Mouse (Mus musculus) heart, embryonic 11.5 days (tissue): ENCODE results near the gene Nfix. TPM values are rescaled to one million over a fixed set of nuclear protein-coding genes. Genes with fewer than 3 reads are reported as not detected.
A peak's percentile ranks its signal among the peaks of the same experiment; 100 is the strongest.

ENCODE experiments used
- ATAC-seq: fragments of 200-750 bp; cut with Nextera tagmentation; replicated peaks from 2 replicates; pipeline ENCODE4 v1.8.0; 2017; ENCODE audit warnings: moderate library complexity; ENCODE audit not compliant: insufficient number of reproducible peaks, low FRiP score, low TSS enrichment
- H3K27ac ChIP-seq: fragments of 300-500 bp; sonication (generic); 2 replicates; pipeline ENCODE4 v1.5.1; 2014; ENCODE audit warnings: mild to moderate bottlenecking, low read depth, low read length
- H3K27me3 ChIP-seq: fragments of 300-500 bp; sonication (generic); 2 replicates; pipeline ENCODE4 v1.6.1; 2014; ENCODE audit warnings: mild to moderate bottlenecking, low read length, mixed read lengths; ENCODE audit not compliant: control insufficient read depth, insufficient read depth
- H3K36me3 ChIP-seq: fragments of 300-500 bp; sonication (generic); 2 replicates; pipeline ENCODE4 v1.6.1; 2014; ENCODE audit warnings: mild to moderate bottlenecking, low read length, moderate library complexity, mixed read lengths; ENCODE audit not compliant: control insufficient read depth, insufficient read depth
- H3K4me1 ChIP-seq: fragments of 300-500 bp; sonication (generic); 2 replicates; pipeline ENCODE4 v1.6.1; 2014; ENCODE audit warnings: low read length; ENCODE audit not compliant: control insufficient read depth, insufficient read depth
- H3K4me2 ChIP-seq: fragments of 300-500 bp; sonication (generic); 2 replicates; pipeline ENCODE4 v1.6.1; 2014; ENCODE audit warnings: mild to moderate bottlenecking, moderate library complexity
- H3K4me3 ChIP-seq: fragments of 300-500 bp; sonication (generic); 2 replicates; pipeline ENCODE4 v1.5.1; 2014; ENCODE audit warnings: low read depth, low read length
- H3K9ac ChIP-seq: fragments of 300-500 bp; sonication (generic); 2 replicates; pipeline ENCODE4 v1.6.1; 2014; ENCODE audit warnings: mild to moderate bottlenecking, low read depth, low read length, moderate library complexity
- H3K9me3 ChIP-seq: fragments of 300-500 bp; sonication (generic); replicated peaks from 2 replicates; pipeline ENCODE4 v1.6.1; 2016; ENCODE audit warnings: low read length; ENCODE audit not compliant: control insufficient read depth
- WGBS: fragments of 180-500 bp; shearing (Covaris S2); extraction: QIAGEN DNeasy Blood & Tissue Kit; methylation state at CpG from one replicate; pipeline ENCODE4 v1.1.7; 2014; ENCODE audit not compliant: insufficient replicate concordance; 5-methylcytosine and 5-hydroxymethylcytosine counted together
- polyA plus RNA-seq: library from polyadenylated mRNA; unstranded; fragments of >200 nt; fragmentation: Nextera tagmentation; extraction: Ambion mirVana; gene quantifications from 2 replicates; pipeline ENCODE4 v1.2.1, GENCODE M21; 2014

Gene Nfix
- polyA plus RNA-seq, 1 experiment from 2014 or later: 7.6 TPM

GRCm38 (mm10) chr8:84760901-84761300 lies 39.2 kb downstream of the Nfix start:
- H3K4me2 ChIP-seq: no peak overlapping the region
- no peak overlapping the region for H3K27ac ChIP-seq
- peaks cover 7% of the 10 kb centered on the region; the same call in 1 of the 2 replicates for H3K4me1 ChIP-seq
- no peaks in the 10 kb centered on the region for H3K36me3 ChIP-seq
- 45% methylated on average over 2 of the region's 2 CpGs for WGBS
- H3K27me3 ChIP-seq: peaks cover 48% of the 10 kb centered on the region
- no peaks in the 10 kb centered on the region for H3K9me3 ChIP-seq
- no peak for ATAC-seq
- no peak overlapping the region for H3K9ac ChIP-seq
- H3K4me3 ChIP-seq: no peak overlapping the region

DNA sequence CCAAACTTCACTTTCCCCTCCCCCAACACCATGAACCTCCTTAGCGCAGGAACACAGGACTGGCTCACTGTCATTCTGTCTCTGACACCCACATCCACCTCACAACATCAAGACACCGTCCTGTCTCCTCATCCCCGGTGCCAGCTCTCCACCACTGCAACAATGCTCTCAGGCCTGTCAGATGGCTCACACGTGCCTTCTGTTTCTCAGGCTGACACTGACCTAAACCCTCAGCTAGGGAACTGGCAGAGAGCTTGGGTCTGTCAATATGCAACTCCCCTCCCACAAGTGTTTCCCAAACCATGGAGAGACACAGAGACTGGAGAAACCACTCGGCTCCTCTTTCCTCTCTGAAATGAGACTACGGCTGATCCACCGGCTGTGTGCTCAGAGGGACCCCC lies 39.7 kb downstream of the Nfix start:
- no peak overlapping the region for H3K4me2 ChIP-seq
- no peaks in the 10 kb centered on the region for H3K36me3 ChIP-seq
- H3K9me3 ChIP-seq: no peaks in the 10 kb centered on the region
- ATAC-seq: no peak
- no peak overlapping the region for H3K9ac ChIP-seq
- peaks cover 44% of the 10 kb centered on the region for H3K27me3 ChIP-seq
- WGBS: 39% methylated on average over 7 of the region's 7 CpGs
- H3K4me3 ChIP-seq: no peak overlapping the region
- no peak overlapping the region for H3K27ac ChIP-seq
- H3K4me1 ChIP-seq: peaks cover 5% of the 10 kb centered on the region; the same call in 1 of the 2 replicates

DNA sequence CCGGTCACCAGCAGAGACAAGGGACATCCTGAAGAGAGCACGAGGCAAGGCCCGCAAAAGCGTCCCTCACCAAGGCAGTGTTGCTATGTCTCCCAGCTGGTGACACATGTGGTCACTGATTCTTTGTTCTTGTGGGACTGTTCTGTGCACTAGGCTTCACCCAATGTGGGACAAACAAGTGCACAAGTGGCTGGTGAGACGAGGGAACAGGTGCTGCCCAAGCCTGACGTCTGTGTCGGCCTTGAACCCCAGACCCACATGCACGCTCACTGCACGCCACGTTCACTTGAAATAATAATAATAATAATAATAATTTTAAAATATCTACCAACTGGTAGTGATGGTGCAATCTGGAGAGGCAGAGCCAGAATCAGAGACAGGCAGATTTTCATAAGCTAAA lies 40.4 kb downstream of the Nfix start:
- Histone ChIP-seq H3K9ac (no peak overlapping the region), H3K4me2 (no peak overlapping the region), H3K4me3 (no peak overlapping the region), H3K36me3 (no peaks in the 10 kb centered on the region), H3K27ac (no peak overlapping the region), H3K27me3 (peaks cover 37% of the 10 kb centered on the region), H3K9me3 (no peaks in the 10 kb centered on the region), H3K4me1 (0 out of 2 replicates have a peak, but pooled peaks cover 5% of the 10 kb centered on the region)
- WGBS: 85% methylated on average over 10 of the region's 10 CpGs
- ATAC-seq: no peak

- WGBS: 62% methylated on average over 7 of the region's 7 CpGs
- H3K9ac ChIP-seq: no peak overlapping the region
- no peaks in the 10 kb centered on the region for H3K36me3 ChIP-seq
- no peak for ATAC-seq
- H3K4me2 ChIP-seq: no peak overlapping the region
- 0 out of 2 replicates have a peak, but pooled peaks cover 5% of the 10 kb centered on the region for H3K4me1 ChIP-seq
- no peaks in the 10 kb centered on the region for H3K9me3 ChIP-seq
- no peak overlapping the region for H3K27ac ChIP-seq
- peaks cover 31% of the 10 kb centered on the region for H3K27me3 ChIP-seq
- H3K4me3 ChIP-seq: no peak overlapping the region
These were observed 41.0 kb downstream of the Nfix start for GRCm38 (mm10) chr8:84759126-84759525.

DNA sequence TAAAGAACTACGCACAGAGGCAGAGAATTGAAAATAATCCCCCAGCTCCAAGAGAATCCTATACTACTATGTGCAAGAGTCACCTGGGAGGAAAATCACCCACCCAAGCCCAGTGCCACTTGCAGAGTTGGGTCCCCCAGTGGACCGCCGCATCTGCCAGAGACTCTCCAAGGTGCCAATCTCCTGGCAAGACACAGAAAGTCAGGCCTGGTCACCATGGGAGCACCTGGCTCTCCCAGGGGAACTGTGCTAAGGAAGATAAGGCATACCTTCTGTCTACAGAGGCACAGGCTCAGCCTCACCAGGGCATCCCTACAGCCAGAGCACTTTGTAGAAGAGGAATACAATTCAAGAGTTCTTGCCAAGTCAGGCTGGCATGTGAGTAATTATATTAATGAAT lies 41.8 kb downstream of the Nfix start:
- H3K9ac ChIP-seq: no peak overlapping the region
- no peak overlapping the region for H3K4me3 ChIP-seq
- WGBS: 94% methylated on average over 3 of the region's 3 CpGs
- no peaks in the 10 kb centered on the region for H3K36me3 ChIP-seq
- H3K4me1 ChIP-seq: 0 out of 2 replicates have a peak, but pooled peaks cover 5% of the 10 kb centered on the region
- no peaks in the 10 kb centered on the region for H3K9me3 ChIP-seq
- H3K27ac ChIP-seq: no peak overlapping the region
- H3K27me3 ChIP-seq: peaks cover 28% of the 10 kb centered on the region
- H3K4me2 ChIP-seq: no peak overlapping the region
- no peak for ATAC-seq

DNA sequence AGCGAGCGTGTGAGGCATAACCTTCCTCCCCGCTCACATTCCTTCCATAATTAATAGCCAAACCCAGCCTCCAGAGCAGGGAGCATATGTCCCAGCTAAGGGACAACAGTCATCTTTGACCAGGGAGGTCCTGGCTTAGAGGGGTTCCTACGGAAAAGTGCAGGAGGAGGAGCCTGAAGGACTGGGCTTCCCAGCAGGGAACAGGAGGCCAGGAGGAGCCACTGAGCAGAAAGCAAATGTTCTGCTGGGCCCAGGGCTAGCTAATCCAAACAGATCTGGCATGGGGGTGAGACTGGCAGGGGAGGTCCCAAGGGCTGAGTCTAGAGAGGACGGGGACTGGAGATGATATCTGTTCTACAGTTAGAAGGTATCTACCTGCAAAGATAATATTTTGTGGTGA lies 42.6 kb downstream of the Nfix start:
- Histone ChIP-seq H3K27ac (no peak overlapping the region), H3K4me3 (no peak overlapping the region), H3K27me3 (peaks cover 27% of the 10 kb centered on the region), H3K9ac (no peak overlapping the region), H3K4me2 (no peak overlapping the region), H3K36me3 (no peaks in the 10 kb centered on the region), H3K9me3 (no peaks in the 10 kb centered on the region), H3K4me1 (0 out of 2 replicates have a peak, but pooled peaks cover 7% of the 10 kb centered on the region)
- ATAC-seq: no peak
- WGBS: 24% methylated on average over 5 of the region's 5 CpGs

DNA sequence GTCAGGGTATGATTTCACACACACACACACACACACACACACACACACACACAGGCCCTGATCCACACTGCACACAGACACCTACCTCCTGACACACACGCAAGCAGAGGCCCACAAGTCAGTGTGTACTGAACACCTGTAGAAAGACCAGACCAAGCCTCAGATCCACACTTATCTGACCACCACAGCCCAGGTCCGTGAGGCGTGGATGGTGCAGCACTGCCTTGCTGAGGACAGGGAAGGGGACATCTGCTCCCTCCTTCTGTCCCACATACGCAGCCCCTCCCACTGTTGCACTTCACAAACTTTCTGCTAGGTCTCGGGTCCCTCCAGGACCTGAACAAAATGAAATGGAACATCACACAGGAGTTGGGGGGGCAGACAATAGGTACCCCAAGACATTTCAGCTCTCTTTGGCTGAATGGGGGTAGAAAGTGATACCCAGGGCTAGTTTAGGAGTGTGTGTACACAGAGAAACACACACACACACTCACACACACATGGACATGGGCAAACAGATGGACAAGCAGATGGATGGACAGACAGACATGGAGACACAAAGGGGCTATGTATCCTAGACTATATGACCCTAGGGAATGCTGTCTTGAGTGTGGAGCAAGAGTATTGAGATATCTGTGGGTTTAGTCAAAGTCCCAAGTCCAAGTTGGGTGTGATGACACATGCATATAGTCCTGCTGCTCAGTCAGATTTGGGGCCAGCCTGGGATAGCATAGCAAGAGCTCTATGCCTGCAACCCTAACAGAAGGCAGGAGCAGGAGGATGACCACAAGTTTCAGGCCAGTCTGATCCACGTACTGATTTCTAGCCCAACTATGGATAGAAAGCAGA lies 47.2 kb downstream of the Nfix start:
- WGBS: 66% methylated on average over 6 of the region's 6 CpGs
- H3K27me3 ChIP-seq: peaks cover 40% of the 10 kb centered on the region
- no peak overlapping the region for H3K4me3 ChIP-seq
- H3K4me2 ChIP-seq: no peak overlapping the region
- no peaks in the 10 kb centered on the region for H3K36me3 ChIP-seq
- no peaks in the 10 kb centered on the region for H3K9me3 ChIP-seq
- no peak overlapping the region for H3K27ac ChIP-seq
- peaks cover 17% of the 10 kb centered on the region for H3K4me1 ChIP-seq
- H3K9ac ChIP-seq: peak overlapping the region; percentile 0; the same call in 1 of the 2 replicates
- peak; percentile 70; the same call in 1 of the 2 replicates for ATAC-seq

- H3K4me3 ChIP-seq: no peak overlapping the region
- 81% methylated on average over 16 of the region's 16 CpGs for WGBS
- no peak overlapping the region for H3K9ac ChIP-seq
- no peaks in the 10 kb centered on the region for H3K9me3 ChIP-seq
- ATAC-seq: no peak
- H3K4me1 ChIP-seq: peaks cover 32% of the 10 kb centered on the region
- H3K36me3 ChIP-seq: no peaks in the 10 kb centered on the region
- peaks cover 42% of the 10 kb centered on the region for H3K27me3 ChIP-seq
- no peak overlapping the region for H3K4me2 ChIP-seq
- H3K27ac ChIP-seq: no peak overlapping the region
These were observed 50.6 kb downstream of the Nfix start for GRCm38 (mm10) chr8:84749519-84749918.
